Mouse (Mus musculus): ENCODE results near the gene Lclat1.

The Lclat1 gene

DNA sequence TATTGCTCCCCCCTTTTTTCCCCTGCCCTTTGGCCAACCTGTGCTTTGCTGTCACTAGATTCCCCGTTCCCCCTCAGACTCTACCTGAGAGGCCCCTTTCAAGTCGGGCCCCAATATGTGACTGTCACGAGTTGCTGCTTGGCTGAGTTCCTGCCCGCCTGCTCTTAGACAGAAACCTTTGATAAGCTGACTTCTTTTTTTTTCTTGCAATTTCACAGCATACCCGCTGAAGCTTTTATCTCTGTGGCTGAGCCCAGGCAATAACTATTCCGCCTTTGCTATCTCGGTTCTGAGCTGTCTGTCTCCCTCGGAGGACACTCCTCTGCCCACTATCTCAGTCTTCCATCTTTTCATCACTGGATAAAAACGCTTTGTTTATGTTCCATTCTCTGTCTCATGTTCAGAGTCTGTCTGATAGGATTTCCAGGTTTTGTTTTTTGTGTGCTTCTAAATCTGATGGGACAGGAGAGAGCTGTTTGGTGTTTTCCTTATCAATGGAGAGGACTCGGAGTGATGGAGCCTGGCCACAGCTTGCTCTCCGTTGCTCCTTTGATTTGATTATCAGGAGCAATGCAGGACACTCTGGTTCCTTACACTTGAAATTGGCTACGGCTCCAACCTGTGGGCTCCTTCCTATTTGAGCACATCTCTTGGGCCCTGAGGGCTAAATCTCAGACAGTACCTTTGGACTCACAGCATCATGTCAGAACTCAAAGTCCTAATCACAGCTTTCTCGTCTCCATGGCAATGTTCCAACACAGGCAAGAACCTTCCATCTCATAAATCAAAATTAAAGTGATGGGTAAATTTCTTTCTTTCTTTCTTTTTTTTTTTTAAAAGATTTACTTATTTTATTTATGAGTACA, 20.5 kb upstream of the Lclat1 start:
- no peak for DNase-seq (ENCODE audit: extremely low spot score, low read depth, low spot score)

GRCm38 (mm10) chr17:73091368-73091767, 16.4 kb upstream of the Lclat1 start:
- no peak for DNase-seq (ENCODE audit: extremely low spot score, low read depth, low spot score)

- no peak for DNase-seq (ENCODE audit: extremely low spot score, low read depth, low spot score)
These were observed 15.4 kb upstream of the Lclat1 start for GRCm38 (mm10) chr17:73092103-73093097.

GRCm38 (mm10) chr17:73095070-73095469, 12.7 kb upstream of the Lclat1 start:
- no peak for DNase-seq (ENCODE audit: extremely low spot score, low read depth, low spot score)

- no peak for DNase-seq (ENCODE audit: extremely low spot score, low read depth, low spot score)
These were observed 12.2 kb upstream of the Lclat1 start for GRCm38 (mm10) chr17:73095585-73095984.

GRCm38 (mm10) chr17:73096484-73096883, 11.3 kb upstream of the Lclat1 start:
- no peak for DNase-seq (ENCODE audit: extremely low spot score, low read depth, low spot score)

GRCm38 (mm10) chr17:73098636-73099035, 9.1 kb upstream of the Lclat1 start:
- no peak for DNase-seq (ENCODE audit: extremely low spot score, low read depth, low spot score)

GRCm38 (mm10) chr17:73100396-73100795, 7.4 kb upstream of the Lclat1 start:
- no peak for DNase-seq (ENCODE audit: extremely low spot score, low read depth, low spot score)

- DNase-seq (ENCODE audit: extremely low spot score, low read depth, low spot score) = no peak
These were observed 5.2 kb upstream of the Lclat1 start for GRCm38 (mm10) chr17:73102538-73102937.

- DNase-seq (ENCODE audit: extremely low spot score, low read depth, low spot score) = no peak
These were observed 544 bp downstream of the Lclat1 start for GRCm38 (mm10) chr17:73108170-73108887.

GRCm38 (mm10) chr17:73108888-73109259, 1.1 kb downstream of the Lclat1 start:
- DNase-seq (ENCODE audit: extremely low spot score, low read depth, low spot score) = no peak

GRCm38 (mm10) chr17:73112128-73112527, 4.3 kb downstream of the Lclat1 start:
- DNase-seq (ENCODE audit: extremely low spot score, low read depth, low spot score) = no peak

- DNase-seq (ENCODE audit: extremely low spot score, low read depth, low spot score) = no peak
These were observed 4.8 kb downstream of the Lclat1 start for GRCm38 (mm10) chr17:73112601-73113000.

- no peak for DNase-seq (ENCODE audit: extremely low spot score, low read depth, low spot score)
These were observed 5.4 kb downstream of the Lclat1 start for GRCm38 (mm10) chr17:73113230-73113629.

DNA sequence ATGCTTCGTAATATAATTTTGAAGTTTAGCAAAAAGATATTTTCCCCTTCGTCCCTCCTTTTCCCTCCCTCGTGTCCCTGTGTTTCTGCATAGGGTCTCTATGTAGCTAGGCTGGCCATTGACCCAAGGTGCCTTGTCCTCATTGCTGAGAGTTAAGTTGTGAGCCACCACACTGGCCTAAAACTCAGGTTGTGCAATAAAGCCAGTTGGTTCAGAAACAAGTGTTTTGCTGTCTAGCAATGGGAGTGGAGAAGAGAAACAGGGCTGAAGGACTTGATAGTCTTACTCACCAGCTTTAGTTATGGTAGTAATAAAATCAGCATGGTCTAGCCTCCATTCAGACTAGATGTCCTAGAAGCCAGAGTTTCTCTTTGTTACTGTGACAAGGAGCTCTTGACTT, 10.3 kb downstream of the Lclat1 start:
- DNase-seq (ENCODE audit: extremely low spot score, low read depth, low spot score) = no peak

DNA sequence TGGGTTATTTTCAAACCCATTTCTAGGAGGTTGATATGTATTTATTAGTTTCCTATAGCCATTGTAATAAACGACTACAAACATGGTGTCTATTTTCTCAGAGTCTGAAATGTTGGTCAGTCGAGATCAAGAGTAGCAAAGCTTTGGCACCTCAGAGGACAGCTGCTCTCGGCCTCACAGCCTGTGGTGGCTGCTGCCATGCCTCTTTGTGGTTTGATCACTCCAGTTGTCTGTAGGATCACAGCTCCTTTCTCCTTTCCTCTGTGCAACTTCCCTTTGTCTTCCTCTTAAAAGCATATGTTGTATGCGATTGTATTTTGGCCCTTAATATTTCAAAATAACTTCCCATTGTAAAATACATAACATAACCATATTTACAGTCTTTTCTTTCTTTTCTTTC, 10.9 kb downstream of the Lclat1 start:
- no peak for DNase-seq (ENCODE audit: extremely low spot score, low read depth, low spot score)

GRCm38 (mm10) chr17:73119150-73119549, 11.4 kb downstream of the Lclat1 start:
- DNase-seq (ENCODE audit: extremely low spot score, low read depth, low spot score) = no peak

- no peak for DNase-seq (ENCODE audit: extremely low spot score, low read depth, low spot score)
These were observed 12.8 kb downstream of the Lclat1 start for GRCm38 (mm10) chr17:73120545-73120944.

GRCm38 (mm10) chr17:73121726-73122125, 13.9 kb downstream of the Lclat1 start:
- DNase-seq (ENCODE audit: extremely low spot score, low read depth, low spot score) = no peak

DNA sequence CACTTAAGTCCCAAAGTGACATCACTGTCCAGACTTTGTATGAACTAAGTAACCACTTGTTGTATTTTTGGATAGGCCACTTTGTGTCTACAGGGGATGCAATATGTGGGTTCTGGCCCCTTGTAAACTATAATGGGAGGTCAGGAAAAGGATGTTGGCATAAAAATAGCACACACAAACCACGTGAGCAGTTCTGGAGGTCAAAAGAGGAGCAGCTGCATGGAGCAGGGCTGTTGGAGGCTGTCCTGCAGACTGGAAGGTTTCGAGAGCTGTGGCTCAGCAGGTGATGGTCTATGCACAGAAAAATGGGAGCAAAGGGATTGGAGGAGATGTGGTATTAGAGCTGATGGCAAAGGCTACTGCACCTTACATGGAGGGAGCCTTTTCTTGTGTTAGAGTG, 18.6 kb downstream of the Lclat1 start:
- no peak for DNase-seq (ENCODE audit: extremely low spot score, low read depth, low spot score)

GRCm38 (mm10) chr17:73126903-73127302, 19.1 kb downstream of the Lclat1 start:
- DNase-seq (ENCODE audit: extremely low spot score, low read depth, low spot score) = no peak
